Mouse (Mus musculus) neural tube, embryonic 11.5 days (tissue): ENCODE measurements around the gene Cenpu. TPM values are rescaled to one million over a fixed set of nuclear protein-coding genes. Genes with fewer than 3 reads are reported as not detected.

ENCODE experiments used
- ATAC-seq: fragments of 200-750 bp; cut with Nextera tagmentation; 2 replicates; pipeline ENCODE4 v1.8.0; 2017; ENCODE audit warnings: moderate number of reproducible peaks, mild to moderate bottlenecking, moderate TSS enrichment, moderate library complexity; ENCODE audit not compliant: insufficient read depth, low FRiP score, low TSS enrichment
- DNase-seq: peaks from one replicate; pipeline ENCODE4 v3.0.0-alpha.2; 2015; ENCODE audit warnings: low spot score
- H3K27ac ChIP-seq: fragments of 300-500 bp; sonication (generic); 2 replicates; pipeline ENCODE4 v1.5.1; 2014; ENCODE audit warnings: low read depth, mild to moderate bottlenecking, low read length
- H3K27me3 ChIP-seq: fragments of 300-500 bp; sonication (generic); 2 replicates; pipeline ENCODE4 v1.6.1; 2014; ENCODE audit warnings: mild to moderate bottlenecking, low read length, mixed read lengths; ENCODE audit not compliant: control insufficient read depth, insufficient read depth
- H3K36me3 ChIP-seq: fragments of 300-500 bp; sonication (generic); 2 replicates; pipeline ENCODE4 v1.6.1; 2014; ENCODE audit warnings: mild to moderate bottlenecking, low read length, moderate library complexity, mixed read lengths; ENCODE audit not compliant: control insufficient read depth, insufficient read depth
- H3K4me1 ChIP-seq: fragments of 300-500 bp; sonication (generic); 2 replicates; pipeline ENCODE4 v1.6.1; 2014; ENCODE audit warnings: low read length, mixed read lengths; ENCODE audit not compliant: control insufficient read depth, insufficient read depth
- H3K4me2 ChIP-seq: fragments of 300-500 bp; sonication (generic); 2 replicates; pipeline ENCODE4 v1.6.1; 2014; ENCODE audit warnings: low read depth, mild to moderate bottlenecking, moderate library complexity
- H3K4me3 ChIP-seq: fragments of 300-500 bp; sonication (generic); 2 replicates; pipeline ENCODE4 v1.5.1; 2014; ENCODE audit warnings: low read depth, low read length
- H3K9ac ChIP-seq: fragments of 300-500 bp; sonication (generic); 2 replicates; pipeline ENCODE4 v1.6.1; 2014; ENCODE audit warnings: mild to moderate bottlenecking, low read length
- H3K9me3 ChIP-seq: fragments of 300-500 bp; sonication (generic); 2 replicates; pipeline ENCODE4 v1.6.1; 2016; ENCODE audit warnings: low read length; ENCODE audit not compliant: control insufficient read depth
- WGBS: fragments of 180-500 bp; shearing (Covaris S2); extraction: QIAGEN DNeasy Blood & Tissue Kit; methylation state at CpG from one replicate; pipeline ENCODE4 v1.1.7; 2014; 5-methylcytosine and 5-hydroxymethylcytosine counted together
- polyA plus RNA-seq: library from polyadenylated mRNA; unstranded; fragments of >200 nt; fragmentation: Nextera tagmentation; extraction: Ambion mirVana; gene quantifications from 2 replicates; pipeline ENCODE4 v1.2.1, GENCODE M21; 2014

The Cenpu gene
- polyA plus RNA-seq, 1 experiment from 2014 or later = 30.0 TPM

DNA sequence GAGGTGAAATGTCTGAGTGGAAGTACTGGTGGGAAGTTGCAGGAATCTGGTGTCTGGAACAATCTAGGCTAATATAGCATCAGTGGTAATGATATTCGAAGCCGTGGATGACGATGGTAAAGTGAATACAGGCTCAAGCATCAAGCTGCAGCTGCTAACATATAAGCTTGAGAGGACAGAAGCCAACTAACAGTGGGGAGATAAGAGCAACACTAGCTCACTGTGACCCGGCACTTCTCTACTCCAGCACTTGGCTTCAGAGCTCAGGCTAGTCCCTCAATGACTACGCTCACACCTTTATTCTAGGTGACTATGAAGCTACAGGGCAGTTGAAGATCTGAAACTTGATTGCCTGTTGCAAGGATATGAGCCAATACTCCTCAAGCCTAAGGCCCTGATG, 46.9 kb downstream of the Cenpu start:
- Histone ChIP-seq H3K4me2 (no peak overlapping the region), H3K27me3 (no peaks in the 10 kb centered on the region), H3K4me1 (no peaks in the 10 kb centered on the region), H3K27ac (no peak overlapping the region), H3K4me3 (no peak overlapping the region), H3K36me3 (no peaks in the 10 kb centered on the region), H3K9me3 (no peaks in the 10 kb centered on the region), H3K9ac (no peak overlapping the region)
- no peak for ATAC-seq
- no peak for DNase-seq
- 94% methylated on average over 5 of the region's 5 CpGs for WGBS

DNA sequence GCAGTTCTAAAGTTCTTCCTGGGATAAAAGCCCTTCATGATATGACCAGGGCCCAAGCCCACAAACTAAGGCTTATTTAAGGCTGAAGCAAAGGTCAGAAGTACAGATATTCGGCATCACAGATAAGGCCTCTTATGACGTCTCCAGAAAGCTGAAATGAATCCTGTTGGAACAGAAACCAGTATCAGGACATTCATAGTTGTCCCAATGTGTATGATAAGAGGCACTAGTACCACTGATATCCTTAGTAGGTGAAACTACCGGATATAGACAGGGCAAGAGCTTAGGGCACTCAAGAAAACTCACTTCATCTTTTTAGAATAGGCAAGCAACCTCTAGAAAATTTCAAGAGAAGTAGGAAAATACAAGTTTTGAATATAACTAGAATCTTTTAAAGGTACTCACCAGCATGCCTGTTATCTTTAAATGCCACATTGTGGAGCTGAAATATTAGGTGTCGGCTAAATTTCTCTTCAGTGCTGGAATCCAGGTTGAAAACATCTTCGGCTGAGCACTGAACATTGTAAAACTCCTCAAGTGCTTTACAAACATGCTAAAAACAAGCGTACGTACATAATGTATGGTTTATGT, 47.6 kb downstream of the Cenpu start:
- ATAC-seq = no peak
- no peaks in the 10 kb centered on the region for H3K36me3 ChIP-seq
- H3K9me3 ChIP-seq = no peaks in the 10 kb centered on the region
- no peak overlapping the region for H3K4me2 ChIP-seq
- no peaks in the 10 kb centered on the region for H3K27me3 ChIP-seq
- H3K4me1 ChIP-seq = no peaks in the 10 kb centered on the region
- no peak for DNase-seq
- no peak overlapping the region for H3K9ac ChIP-seq
- no peak overlapping the region for H3K27ac ChIP-seq
- 94% methylated on average over 7 of the region's 7 CpGs for WGBS
- H3K4me3 ChIP-seq = no peak overlapping the region

DNA sequence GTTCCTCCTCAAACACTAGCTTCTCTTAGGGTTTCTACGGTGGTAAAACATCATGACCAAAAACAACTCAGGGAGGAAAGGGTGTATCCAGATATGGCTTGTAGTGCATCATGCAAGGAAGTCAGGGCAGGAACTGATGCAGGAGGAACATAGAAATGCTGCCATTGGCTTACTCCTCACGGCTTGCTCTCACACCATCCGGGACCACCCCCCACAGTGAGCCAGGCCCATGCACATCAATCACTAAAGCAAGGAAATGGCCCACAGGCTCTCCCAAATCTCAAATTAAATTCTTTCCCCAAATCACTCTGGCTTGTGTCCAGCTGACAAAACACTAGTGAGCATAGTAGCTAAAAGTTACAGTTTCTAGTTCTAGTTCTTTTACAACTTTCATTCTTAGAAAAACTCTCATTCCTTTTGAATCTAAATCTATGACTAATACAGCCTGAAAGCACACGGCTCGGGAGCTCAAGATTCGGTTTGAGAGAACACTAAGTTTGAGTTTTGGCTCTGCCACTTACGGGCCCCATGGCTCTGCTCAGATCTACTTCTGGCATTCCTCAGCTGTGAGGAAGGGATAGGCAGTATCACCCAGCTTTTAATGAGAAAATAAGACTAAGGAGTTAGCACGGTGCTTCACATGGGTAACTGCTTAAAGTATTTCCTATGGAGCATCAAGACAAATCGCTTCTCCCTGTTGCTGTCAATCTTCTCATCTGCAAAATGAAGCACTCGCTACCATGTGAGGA, 49.3 kb downstream of the Cenpu start:
- H3K27ac ChIP-seq = no peak overlapping the region
- H3K4me3 ChIP-seq = no peak overlapping the region
- no peaks in the 10 kb centered on the region for H3K27me3 ChIP-seq
- DNase-seq = peak; percentile 41
- no peak overlapping the region for H3K9ac ChIP-seq
- H3K36me3 ChIP-seq = no peaks in the 10 kb centered on the region
- no peaks in the 10 kb centered on the region for H3K4me1 ChIP-seq
- 51% methylated on average over 10 of the region's 10 CpGs for WGBS
- no peak for ATAC-seq
- no peaks in the 10 kb centered on the region for H3K9me3 ChIP-seq
- H3K4me2 ChIP-seq = no peak overlapping the region

DNA sequence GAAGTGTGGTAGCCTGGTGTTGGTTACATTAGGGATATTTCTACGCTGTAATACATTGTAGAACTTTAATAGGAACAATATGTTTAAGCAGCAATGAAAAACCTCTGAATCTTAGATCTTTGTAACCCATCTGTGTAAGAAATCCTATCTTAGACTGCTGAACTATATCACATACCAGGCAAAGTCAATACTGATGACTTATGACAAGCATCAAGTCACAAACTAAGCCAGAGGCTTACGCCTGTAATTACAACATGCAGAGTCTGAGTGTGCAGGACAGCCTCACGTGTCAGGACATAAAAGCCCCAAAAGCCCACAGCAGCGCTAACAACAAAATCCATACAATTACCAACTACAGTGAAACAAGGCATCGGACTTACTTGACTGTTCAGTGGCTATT, 51.8 kb downstream of the Cenpu start:
- no peak for ATAC-seq
- Histone ChIP-seq H3K36me3 (0 out of 2 replicates have a peak, but pooled peaks cover 2% of the 10 kb centered on the region), H3K4me3 (no peak overlapping the region), H3K9ac (no peak overlapping the region), H3K4me1 (no peaks in the 10 kb centered on the region), H3K27ac (no peak overlapping the region), H3K4me2 (no peak overlapping the region), H3K27me3 (no peaks in the 10 kb centered on the region), H3K9me3 (no peaks in the 10 kb centered on the region)
- no peak for DNase-seq
- 78% methylated on average over 5 of the region's 5 CpGs for WGBS

DNA sequence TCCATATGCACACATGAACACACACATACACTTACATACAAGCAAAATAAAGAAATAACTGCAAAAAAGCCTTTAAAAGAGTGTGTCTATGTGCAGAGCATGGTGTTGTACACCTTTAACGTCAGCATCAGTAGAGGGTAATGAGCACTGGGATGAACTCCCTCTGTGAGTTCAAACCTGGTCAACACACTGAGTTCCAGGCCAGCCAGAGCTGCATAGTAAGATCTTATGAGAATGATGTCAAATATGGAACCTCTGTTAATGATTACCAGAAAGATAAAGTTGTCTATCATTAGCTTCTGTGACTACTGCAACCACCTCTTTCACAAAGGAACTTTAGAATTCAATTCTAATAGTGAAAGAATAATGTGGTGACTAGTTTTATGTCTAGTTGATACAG, 55.1 kb downstream of the Cenpu start:
- 91% methylated on average over 1 of the region's 1 CpGs for WGBS
- H3K9ac ChIP-seq = no peak overlapping the region

DNA sequence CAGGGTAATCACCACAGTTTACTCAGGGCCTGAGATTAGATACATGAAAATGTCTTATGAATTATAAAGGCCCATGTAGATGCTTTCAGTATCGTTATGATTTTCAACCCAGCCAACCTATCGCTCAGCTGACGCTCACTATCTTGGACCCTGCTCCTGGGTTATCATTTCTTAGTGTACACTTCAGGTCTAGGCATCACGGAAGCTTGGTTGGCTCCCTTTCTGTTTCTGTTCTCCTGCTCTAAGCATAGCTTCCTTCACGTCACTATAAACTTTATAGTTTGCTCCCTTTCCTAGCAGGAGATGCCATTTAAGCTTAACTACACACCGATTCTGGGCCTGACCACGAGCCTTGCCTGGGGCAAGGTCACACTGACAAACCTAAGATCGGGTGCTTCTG, 59.7 kb downstream of the Cenpu start:
- Histone ChIP-seq H3K9me3 (no peaks in the 10 kb centered on the region), H3K4me2 (no peak overlapping the region), H3K27ac (no peak overlapping the region), H3K4me1 (no peaks in the 10 kb centered on the region), H3K9ac (no peak overlapping the region), H3K27me3 (no peaks in the 10 kb centered on the region), H3K36me3 (0 out of 2 replicates have a peak, but pooled peaks cover 2% of the 10 kb centered on the region), H3K4me3 (no peak overlapping the region)
- WGBS = 87% methylated on average over 8 of the region's 8 CpGs
- DNase-seq (no peak), ATAC-seq (no peak)

More for the DNA sequence above, 55.1 kb downstream of the Cenpu start:
- H3K27me3 ChIP-seq = no peaks in the 10 kb centered on the region
- no peak overlapping the region for H3K4me2 ChIP-seq
- no peaks in the 10 kb centered on the region for H3K9me3 ChIP-seq
- ATAC-seq (no peak), DNase-seq (no peak)
- H3K4me1 ChIP-seq = no peaks in the 10 kb centered on the region
- no peak overlapping the region for H3K4me3 ChIP-seq
- no peak overlapping the region for H3K27ac ChIP-seq
- 0 out of 2 replicates have a peak, but pooled peaks cover 2% of the 10 kb centered on the region for H3K36me3 ChIP-seq

DNA sequence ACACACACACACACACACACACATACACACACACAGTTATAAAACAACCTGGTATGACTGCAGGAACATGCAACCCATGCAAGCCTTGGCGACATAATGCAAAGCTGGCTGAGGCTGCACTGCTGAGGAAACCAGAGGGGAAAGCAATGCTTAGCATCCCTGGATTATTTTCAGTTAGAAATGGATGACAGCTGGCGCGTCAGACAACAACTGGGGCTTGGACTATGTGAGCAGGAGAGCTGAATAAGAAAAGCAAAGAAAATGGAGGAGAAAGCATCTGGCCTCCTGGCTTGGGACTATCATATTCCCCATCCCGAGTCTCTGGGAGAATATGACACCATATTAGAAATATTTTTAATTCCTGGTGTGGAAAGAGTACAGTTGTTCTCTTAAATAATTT, 61.1 kb downstream of the Cenpu start:
- Histone ChIP-seq H3K9ac (no peak overlapping the region), H3K4me2 (no peak overlapping the region), H3K27me3 (no peaks in the 10 kb centered on the region), H3K4me3 (no peak overlapping the region), H3K9me3 (no peaks in the 10 kb centered on the region), H3K4me1 (no peaks in the 10 kb centered on the region), H3K36me3 (no peaks in the 10 kb centered on the region), H3K27ac (no peak overlapping the region)
- DNase-seq = no peak
- no peak for ATAC-seq
- WGBS = 83% methylated on average over 4 of the region's 4 CpGs

DNA sequence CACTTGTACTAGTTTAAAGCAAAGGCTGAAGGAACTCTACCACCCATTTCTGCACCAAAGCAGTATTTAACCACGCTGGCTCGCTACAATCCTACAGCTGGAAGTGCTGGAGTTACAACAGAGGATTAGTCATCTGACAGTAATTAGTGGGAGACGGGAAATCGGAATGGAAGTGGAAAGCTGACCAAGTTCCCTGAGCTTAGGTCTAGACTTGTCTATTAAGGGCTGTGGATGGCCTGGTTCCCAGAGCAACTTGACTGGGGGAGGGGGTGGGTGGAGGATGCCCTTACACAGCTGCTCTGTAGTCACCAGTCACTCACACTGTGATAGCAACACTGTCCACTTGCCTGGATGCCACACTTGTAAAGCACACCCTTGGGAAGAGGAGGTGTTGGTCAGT, 61.5 kb downstream of the Cenpu start:
- H3K27ac ChIP-seq = no peak overlapping the region
- H3K4me3 ChIP-seq = no peak overlapping the region
- no peaks in the 10 kb centered on the region for H3K27me3 ChIP-seq
- H3K36me3 ChIP-seq = no peaks in the 10 kb centered on the region
- H3K4me1 ChIP-seq = no peaks in the 10 kb centered on the region
- H3K4me2 ChIP-seq = no peak overlapping the region
- no peak overlapping the region for H3K9ac ChIP-seq
- 60% methylated on average over 4 of the region's 4 CpGs for WGBS
- DNase-seq (no peak), ATAC-seq (no peak)
- H3K9me3 ChIP-seq = no peaks in the 10 kb centered on the region

DNA sequence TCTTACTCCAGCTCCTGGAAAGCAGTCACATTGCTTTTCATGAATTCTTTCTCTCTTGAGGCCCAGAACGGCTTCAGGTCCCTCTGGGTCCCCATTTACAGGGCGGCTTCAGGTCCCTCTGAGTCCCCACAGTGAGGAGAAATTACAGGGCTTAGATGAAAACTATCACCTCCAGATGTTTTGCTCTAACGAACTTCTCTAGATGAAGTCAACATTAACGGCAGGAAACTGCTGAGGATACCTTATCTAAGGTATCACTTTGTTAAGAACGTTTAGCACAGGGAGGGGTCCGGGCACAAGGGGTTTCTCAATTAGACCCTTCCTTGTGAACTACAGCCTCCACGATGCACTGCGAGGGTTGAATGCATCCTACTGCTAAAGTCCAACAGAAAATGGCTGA, 64.1 kb downstream of the Cenpu start:
- WGBS = 92% methylated on average over 8 of the region's 8 CpGs

More for the DNA sequence above, 64.1 kb downstream of the Cenpu start:
- DNase-seq (no peak), ATAC-seq (no peak)
- H3K9me3 ChIP-seq = no peaks in the 10 kb centered on the region
- H3K36me3 ChIP-seq = no peaks in the 10 kb centered on the region
- no peak overlapping the region; the same call in 1 of the 2 replicates for H3K4me2 ChIP-seq
- H3K9ac ChIP-seq = no peak overlapping the region
- H3K27me3 ChIP-seq = no peaks in the 10 kb centered on the region
- peaks cover 9% of the 10 kb centered on the region for H3K4me1 ChIP-seq
- no peak overlapping the region for H3K4me3 ChIP-seq
- no peak overlapping the region for H3K27ac ChIP-seq
